Mouse (Mus musculus): ENCODE measurements around the gene Epb41l4b. TPM values are rescaled to one million over a fixed set of nuclear protein-coding genes. Genes with fewer than 3 reads are reported as not detected.

Gene Epb41l4b
- polyA plus RNA-seq, 1 experiment = 3.8 TPM

DNA sequence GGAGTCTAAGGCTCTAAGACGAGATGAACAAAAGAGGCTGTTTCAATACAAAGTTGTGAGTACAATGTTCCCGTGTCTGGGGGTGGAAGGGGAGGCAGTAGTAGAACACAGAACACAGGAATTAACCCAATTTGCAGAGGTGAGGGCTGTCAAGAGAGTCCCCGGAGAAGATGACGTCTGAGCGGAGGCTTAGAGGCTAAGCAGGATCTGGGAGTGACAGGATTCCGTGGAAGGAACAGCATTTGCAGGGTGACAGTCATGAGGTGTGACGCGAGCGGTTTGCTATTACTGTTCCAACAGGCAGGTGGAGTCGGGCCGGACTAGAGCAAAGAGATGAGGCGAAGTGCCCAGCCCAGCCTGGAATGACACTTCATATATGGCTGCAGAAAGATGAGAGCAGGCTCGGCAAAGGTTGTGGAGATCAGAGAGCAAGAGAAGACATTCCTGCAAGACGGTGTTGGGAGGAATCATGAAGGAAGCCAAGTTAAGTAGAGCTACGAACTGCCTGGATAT, 82.9 kb downstream of the Epb41l4b start:
- H3K27me3 ChIP-seq (ENCODE audit: control insufficient read depth, insufficient read depth, low read length) = no peaks in the 10 kb centered on the region
- TF ChIP-seq CTCF (IDR thresholded peaks at IDR 0.05; ENCODE audit: control insufficient read depth, insufficient read depth, insufficient replicate concordance, low read depth, low read length) (no peak), POLR2A (IDR thresholded peaks at IDR 0.05; ENCODE audit: control insufficient read depth, low read depth, low read length) (no peak)
- no peaks in the 10 kb centered on the region for H3K36me3 ChIP-seq (ENCODE audit: control insufficient read depth, insufficient read depth, low read length)
- H3K4me1 ChIP-seq (ENCODE audit: control insufficient read depth, insufficient read depth, low read length) = no peaks in the 10 kb centered on the region
- no peak overlapping the region for H3K4me3 ChIP-seq (ENCODE audit: control insufficient read depth, low read depth, low read length)
- H3K27ac ChIP-seq (ENCODE audit: control insufficient read depth, insufficient read depth, low read depth, low read length) = no peak overlapping the region

DNA sequence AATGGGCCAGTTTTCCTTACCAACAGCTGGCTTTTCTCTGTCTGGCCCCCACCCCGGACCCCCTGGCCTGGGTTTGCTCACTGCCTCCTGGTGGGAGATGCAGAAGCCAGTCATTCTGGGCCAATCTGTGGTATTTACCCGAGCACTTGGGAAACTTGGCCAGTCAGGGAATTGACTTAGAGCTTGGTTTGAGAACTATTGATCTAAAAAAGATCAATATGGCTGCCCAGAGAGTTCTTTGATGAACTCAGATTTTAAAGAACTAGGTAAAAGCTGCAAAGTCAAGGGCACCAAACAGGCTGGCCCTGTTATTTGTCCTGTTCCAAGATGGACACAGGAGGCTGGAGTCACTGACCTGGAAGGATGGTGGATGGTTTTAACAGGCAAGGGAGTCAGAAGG, 84.6 kb downstream of the Epb41l4b start:
- Histone ChIP-seq H3K36me3 (ENCODE audit: control insufficient read depth, insufficient read depth, low read length) (no peaks in the 10 kb centered on the region), H3K4me3 (ENCODE audit: control insufficient read depth, low read depth, low read length) (no peak overlapping the region), H3K27me3 (ENCODE audit: control insufficient read depth, insufficient read depth, low read length) (no peaks in the 10 kb centered on the region), H3K27ac (ENCODE audit: control insufficient read depth, insufficient read depth, low read depth, low read length) (no peak overlapping the region), H3K4me1 (ENCODE audit: control insufficient read depth, insufficient read depth, low read length) (no peaks in the 10 kb centered on the region)
- TF ChIP-seq POLR2A (IDR thresholded peaks at IDR 0.05; ENCODE audit: control insufficient read depth, low read depth, low read length) (no peak), CTCF (IDR thresholded peaks at IDR 0.05; ENCODE audit: control insufficient read depth, insufficient read depth, insufficient replicate concordance, low read depth, low read length) (no peak)

DNA sequence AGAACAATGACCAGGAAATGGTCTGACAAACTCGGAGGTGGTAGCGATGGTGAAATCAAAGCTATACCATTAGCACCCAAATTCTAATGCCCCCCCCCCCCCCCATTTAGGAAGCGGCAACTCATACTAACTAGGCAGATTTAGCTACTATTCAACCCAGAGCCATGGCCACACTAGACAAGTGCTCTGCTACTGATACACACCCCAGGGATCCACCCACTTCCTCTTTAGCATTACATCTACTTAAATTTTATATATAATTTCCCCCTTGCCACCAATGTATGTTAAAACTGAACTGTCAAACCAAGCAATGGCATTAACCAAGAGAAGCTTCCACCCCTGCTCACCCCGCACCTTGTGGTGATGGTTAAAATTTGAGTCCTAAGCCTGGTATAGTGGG, 85.6 kb downstream of the Epb41l4b start:
- TF ChIP-seq POLR2A (IDR thresholded peaks at IDR 0.05; ENCODE audit: control insufficient read depth, low read depth, low read length) (no peak), CTCF (IDR thresholded peaks at IDR 0.05; ENCODE audit: control insufficient read depth, insufficient read depth, insufficient replicate concordance, low read depth, low read length) (no peak)
- no peaks in the 10 kb centered on the region for H3K27me3 ChIP-seq (ENCODE audit: control insufficient read depth, insufficient read depth, low read length)
- H3K27ac ChIP-seq (ENCODE audit: control insufficient read depth, insufficient read depth, low read depth, low read length) = no peak overlapping the region
- no peaks in the 10 kb centered on the region for H3K36me3 ChIP-seq (ENCODE audit: control insufficient read depth, insufficient read depth, low read length)
- H3K4me1 ChIP-seq (ENCODE audit: control insufficient read depth, insufficient read depth, low read length) = no peaks in the 10 kb centered on the region
- H3K4me3 ChIP-seq (ENCODE audit: control insufficient read depth, low read depth, low read length) = no peak overlapping the region

DNA sequence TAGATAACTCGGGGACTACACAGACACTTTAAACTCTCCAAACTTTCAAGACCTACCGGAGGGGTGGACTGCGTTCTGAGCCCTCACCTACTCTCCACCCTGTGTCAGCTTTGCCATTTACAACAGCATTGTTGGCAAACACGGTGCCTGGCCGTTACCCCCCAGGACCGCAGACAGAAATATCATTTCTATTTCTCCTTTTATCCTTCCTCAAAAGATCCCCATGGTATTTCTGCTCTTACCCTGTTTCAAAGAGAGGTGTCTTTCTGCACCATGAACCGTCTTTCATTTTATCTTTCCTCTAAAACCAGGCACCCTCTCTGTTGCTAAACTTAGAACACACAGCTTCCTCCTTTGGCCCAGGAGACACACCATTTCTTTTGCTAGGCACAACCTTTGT, 87.6 kb downstream of the Epb41l4b start:
- H3K27me3 ChIP-seq (ENCODE audit: control insufficient read depth, insufficient read depth, low read length) = no peaks in the 10 kb centered on the region
- no peak overlapping the region for H3K27ac ChIP-seq (ENCODE audit: control insufficient read depth, insufficient read depth, low read depth, low read length)
- no peak overlapping the region for H3K4me3 ChIP-seq (ENCODE audit: control insufficient read depth, low read depth, low read length)
- no peaks in the 10 kb centered on the region for H3K4me1 ChIP-seq (ENCODE audit: control insufficient read depth, insufficient read depth, low read length)
- H3K36me3 ChIP-seq (ENCODE audit: control insufficient read depth, insufficient read depth, low read length) = no peaks in the 10 kb centered on the region
- TF ChIP-seq CTCF (IDR thresholded peaks at IDR 0.05; ENCODE audit: control insufficient read depth, insufficient read depth, insufficient replicate concordance, low read depth, low read length) (no peak), POLR2A (IDR thresholded peaks at IDR 0.05; ENCODE audit: control insufficient read depth, low read depth, low read length) (no peak)

DNA sequence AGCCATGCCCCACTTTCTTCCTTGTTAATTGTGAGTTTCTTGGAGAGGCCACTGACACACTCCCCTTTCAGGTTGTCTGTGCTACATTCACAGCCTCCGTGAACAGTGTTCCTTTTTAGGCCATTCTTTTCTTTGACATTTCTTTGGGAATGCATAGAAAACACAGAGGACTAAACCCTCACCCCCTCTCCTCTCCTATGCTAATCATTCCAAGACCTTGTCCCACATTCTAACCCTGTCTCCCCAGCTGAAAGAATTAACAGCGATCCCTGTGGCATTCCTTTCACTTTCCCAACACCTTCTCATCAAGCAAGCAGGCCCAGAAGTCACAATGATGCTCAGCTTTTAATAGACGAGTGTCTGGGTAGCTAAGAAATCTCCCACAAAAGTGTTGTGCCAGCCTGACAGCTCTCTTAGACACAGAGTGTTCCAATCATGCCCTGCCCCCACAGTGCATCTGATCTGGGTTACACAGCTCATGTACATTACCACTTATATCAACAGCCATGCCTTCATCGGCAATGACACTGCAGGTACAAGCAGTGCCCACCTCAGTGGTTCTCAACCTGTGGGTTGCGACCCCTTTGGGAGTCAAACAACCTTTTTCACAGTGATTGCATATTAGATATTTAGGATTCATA, 93.8 kb downstream of the Epb41l4b start:
- Histone ChIP-seq H3K4me3 (ENCODE audit: control insufficient read depth, low read depth, low read length) (no peak overlapping the region), H3K27ac (ENCODE audit: control insufficient read depth, insufficient read depth, low read depth, low read length) (no peak overlapping the region), H3K27me3 (ENCODE audit: control insufficient read depth, insufficient read depth, low read length) (no peaks in the 10 kb centered on the region), H3K36me3 (ENCODE audit: control insufficient read depth, insufficient read depth, low read length) (no peaks in the 10 kb centered on the region), H3K4me1 (ENCODE audit: control insufficient read depth, insufficient read depth, low read length) (no peaks in the 10 kb centered on the region)
- TF ChIP-seq CTCF (IDR thresholded peaks at IDR 0.05; ENCODE audit: control insufficient read depth, insufficient read depth, insufficient replicate concordance, low read depth, low read length) (no peak), POLR2A (IDR thresholded peaks at IDR 0.05; ENCODE audit: control insufficient read depth, low read depth, low read length) (no peak)

DNA sequence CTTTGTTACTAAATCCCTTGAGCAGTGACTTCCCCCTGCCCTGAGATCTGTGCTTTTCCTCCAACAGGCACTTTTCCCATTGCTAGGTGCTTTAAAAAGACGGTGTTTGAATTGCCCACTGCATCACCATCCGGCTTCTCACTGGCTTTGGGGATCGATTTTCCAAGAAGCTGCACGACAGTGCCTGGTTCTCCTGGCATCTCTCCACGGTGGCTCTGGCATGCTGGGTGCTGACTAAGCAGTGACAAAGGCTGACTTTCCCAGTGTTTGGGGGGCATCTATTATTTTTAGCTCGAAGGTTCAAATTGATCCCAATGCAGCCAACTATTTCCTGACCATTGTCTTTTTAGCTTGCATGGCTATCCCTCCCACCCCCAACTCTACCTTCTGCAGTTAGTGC, 94.7 kb downstream of the Epb41l4b start:
- H3K27ac ChIP-seq (ENCODE audit: control insufficient read depth, insufficient read depth, low read depth, low read length) = no peak overlapping the region

DNA sequence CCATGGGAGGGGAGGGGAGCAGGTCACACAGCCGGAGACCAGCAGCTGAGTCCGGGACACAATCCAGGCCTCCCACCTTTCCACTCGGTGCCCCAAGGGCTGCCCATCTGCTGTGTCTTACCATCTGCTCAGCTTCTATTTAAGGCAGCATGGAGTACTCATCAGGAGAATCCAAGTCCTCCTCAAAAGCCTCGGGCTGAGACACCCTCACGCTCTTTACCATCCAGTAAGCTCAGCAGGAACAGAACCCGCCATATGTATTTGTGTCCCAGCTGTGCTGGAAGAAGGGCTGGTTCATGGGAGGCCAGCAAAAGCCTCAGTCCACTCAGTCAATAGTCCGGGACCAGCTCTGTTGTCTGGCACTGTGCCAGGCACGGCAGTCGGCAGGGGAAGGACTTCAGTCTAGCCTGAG, 97.1 kb downstream of the Epb41l4b start:
- Histone ChIP-seq H3K4me1 (ENCODE audit: control insufficient read depth, insufficient read depth, low read length) (no peaks in the 10 kb centered on the region), H3K36me3 (ENCODE audit: control insufficient read depth, insufficient read depth, low read length) (no peaks in the 10 kb centered on the region), H3K27me3 (ENCODE audit: control insufficient read depth, insufficient read depth, low read length) (no peaks in the 10 kb centered on the region), H3K27ac (ENCODE audit: control insufficient read depth, insufficient read depth, low read depth, low read length) (no peak overlapping the region), H3K4me3 (ENCODE audit: control insufficient read depth, low read depth, low read length) (no peak overlapping the region)
- TF ChIP-seq POLR2A (IDR thresholded peaks at IDR 0.05; ENCODE audit: control insufficient read depth, low read depth, low read length) = no peak
- TF ChIP-seq CTCF (IDR thresholded peaks at IDR 0.05; ENCODE audit: control insufficient read depth, insufficient read depth, insufficient replicate concordance, low read depth, low read length) = no peak

More for the DNA sequence above, 94.7 kb downstream of the Epb41l4b start:
- H3K36me3 ChIP-seq (ENCODE audit: control insufficient read depth, insufficient read depth, low read length) = no peaks in the 10 kb centered on the region
- TF ChIP-seq CTCF (IDR thresholded peaks at IDR 0.05; ENCODE audit: control insufficient read depth, insufficient read depth, insufficient replicate concordance, low read depth, low read length) = no peak
- no peak for TF ChIP-seq POLR2A (IDR thresholded peaks at IDR 0.05; ENCODE audit: control insufficient read depth, low read depth, low read length)
- no peaks in the 10 kb centered on the region for H3K27me3 ChIP-seq (ENCODE audit: control insufficient read depth, insufficient read depth, low read length)
- no peak overlapping the region for H3K4me3 ChIP-seq (ENCODE audit: control insufficient read depth, low read depth, low read length)
- H3K4me1 ChIP-seq (ENCODE audit: control insufficient read depth, insufficient read depth, low read length) = no peaks in the 10 kb centered on the region

Data from testis, adult 2 months (tissue).